Mouse (Mus musculus) urinary bladder, adult 2 months (tissue): ENCODE results near the gene Cdh3. TPM values are rescaled to one million over a fixed set of nuclear protein-coding genes. Genes with fewer than 3 reads are reported as not detected.
A peak's percentile ranks its signal among the peaks of the same experiment; 100 is the strongest.

Experiments used
- DNase-seq: peaks from one replicate; pipeline ENCODE4 v3.0.0; 2022; ENCODE audit warnings: low spot score
- polyA plus RNA-seq: library from polyadenylated mRNA; depleted of rRNA; stranded (reverse); fragments of >200 nt; gene quantifications from 2 replicates; pipeline ENCODE4 v1.2.3, GENCODE M21; 2012; rRNA removed

Gene Cdh3
- 4.4 and 5.5 TPM in 2 replicates for polyA plus RNA-seq

DNA sequence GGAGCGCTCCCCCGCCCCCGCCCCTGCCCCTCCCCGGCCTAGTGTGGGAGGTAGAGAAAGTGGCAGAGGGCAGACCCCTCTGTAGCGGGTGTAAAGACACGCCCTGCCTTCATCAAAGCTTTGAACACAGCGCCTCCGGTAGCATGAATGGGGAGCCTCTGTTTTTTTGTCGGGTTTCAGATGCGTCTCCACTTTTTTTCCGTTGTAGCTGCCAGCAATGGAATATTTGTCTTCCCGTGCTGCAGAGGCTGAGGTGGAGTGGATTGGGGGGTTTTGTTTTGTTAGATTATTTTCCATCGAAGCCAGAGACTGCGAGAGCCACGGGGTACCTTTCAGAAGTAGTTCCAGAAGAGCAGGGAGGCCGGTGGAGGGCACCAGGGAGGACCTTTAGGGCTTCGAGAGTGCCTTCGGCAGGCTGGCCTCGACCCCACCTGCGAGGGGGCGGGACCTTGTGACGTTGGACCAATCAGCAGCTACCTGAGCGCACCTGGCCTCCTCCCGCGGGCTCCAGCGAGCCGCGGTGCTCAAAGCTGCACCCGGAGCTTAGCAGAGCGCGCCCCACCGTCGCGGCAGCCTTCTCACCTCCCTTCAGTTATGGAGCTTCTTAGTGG is at the start of gene Cdh3:
Gene Cdh3, plus strand, starts transcription at position 527 of the 611 bp plus-strand sequence.
- DNase-seq, result peak; percentile 68

DNA sequence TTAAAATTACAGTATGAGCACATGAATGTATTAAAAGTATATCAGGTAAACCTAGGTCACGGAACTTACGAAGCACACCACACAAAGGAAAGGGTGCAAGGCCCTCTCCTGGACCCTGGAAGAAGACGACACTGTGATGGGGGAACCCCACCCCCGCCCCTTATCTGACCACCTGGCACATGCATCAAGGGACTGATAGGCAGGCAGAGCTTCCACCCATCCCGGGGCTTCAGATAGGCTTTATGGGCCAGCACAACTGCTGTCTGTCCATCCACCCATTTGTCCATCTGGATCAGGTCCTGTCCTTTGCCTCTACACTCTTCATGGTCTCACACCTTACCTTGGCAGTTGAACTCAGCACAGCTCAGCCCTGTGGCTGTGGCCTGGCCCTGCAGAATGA is 48.6 kb upstream of the Cdh3 start:
- DNase-seq, result no peak

DNA sequence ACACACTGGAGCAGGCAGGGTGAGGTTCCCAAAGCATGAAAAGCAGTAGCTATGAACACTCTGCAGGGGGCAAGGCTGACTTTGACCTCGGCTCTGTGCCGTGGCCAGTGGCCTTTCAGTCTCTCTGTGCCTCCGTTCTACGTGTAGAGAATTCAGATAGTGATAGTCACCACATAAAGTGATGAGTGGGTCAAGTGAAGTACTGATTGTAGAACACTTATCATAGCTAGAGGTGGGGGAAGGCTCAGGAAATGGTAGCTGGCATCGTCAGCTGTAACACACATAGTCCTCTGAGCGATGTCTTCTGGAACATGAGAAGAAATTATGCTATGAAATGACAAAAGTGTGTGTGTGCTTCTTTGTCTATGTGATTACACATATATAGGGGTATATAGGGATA is 46.9 kb upstream of the Cdh3 start:
- DNase-seq, result no peak

DNA sequence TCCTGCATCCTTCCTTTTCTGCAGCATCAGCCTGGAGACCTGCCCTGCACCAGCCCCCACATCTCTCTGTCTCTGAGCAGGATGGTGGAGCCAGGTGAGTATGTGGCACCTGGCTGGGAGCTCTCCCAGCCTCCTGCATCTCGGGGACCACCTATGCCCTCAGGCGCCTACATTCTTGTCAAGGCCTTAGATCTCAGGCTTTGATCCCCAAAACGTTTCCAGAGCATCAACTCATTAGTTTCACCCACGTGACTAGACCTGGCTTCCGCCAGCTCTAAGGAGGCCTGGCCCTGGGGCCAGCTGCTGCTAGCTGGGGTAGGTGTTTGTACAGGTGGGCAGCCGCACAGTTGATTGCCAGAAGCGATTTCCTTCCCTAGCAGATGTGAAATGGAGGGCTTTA is 41.2 kb upstream of the Cdh3 start:
- no peak for DNase-seq

DNA sequence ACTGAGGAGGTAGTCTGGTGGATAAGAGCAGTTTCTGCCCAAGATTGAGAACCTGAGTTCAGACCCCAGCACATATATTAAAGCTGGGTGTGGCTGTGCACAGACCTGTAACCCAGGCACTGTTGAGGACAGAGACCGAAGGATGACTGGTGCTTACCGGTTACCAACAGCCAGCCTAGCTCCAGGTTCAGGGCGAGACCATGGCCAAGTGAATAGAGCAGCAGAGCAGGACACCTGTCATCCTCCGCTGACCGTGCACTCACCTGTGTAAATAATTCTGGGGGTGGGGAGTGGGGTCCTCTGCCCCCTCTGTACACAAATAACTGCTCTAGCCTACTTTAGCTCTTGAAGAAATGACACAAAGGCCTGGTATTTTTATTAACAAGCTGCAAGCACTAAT is 36.7 kb upstream of the Cdh3 start:
- DNase-seq, result no peak

DNA sequence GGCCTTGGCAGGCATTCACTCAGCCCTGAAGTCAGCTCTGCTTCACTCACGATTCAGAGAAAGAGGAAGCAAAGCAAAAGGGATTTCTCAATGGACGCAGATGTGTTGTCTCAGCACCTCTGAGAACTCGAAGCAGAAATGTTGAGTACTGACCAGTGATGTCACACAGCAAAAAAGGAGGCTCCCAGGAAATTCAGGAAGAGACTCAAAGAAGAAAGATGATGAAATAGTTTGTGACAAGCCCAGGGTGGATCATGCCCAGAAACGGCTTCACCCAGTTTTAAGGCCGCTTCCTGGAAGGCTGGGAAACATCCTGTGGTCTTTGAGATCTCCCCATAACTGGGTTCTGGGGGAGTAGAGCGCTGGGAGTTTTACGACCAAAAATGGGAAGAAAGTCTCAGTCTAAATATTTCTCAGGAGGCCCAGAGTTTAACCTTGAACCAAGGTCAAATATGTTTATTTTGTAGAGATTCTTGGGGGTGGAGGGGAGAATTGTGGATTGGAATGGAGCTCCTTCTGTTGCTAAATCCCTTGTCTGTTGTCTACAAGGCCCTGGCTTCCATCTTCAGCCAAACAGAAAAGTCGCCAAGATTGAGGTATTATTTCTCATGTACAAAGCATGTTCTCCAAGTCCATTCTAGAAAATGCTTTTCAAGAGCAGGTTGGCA is 10.5 kb upstream of the Cdh3 start, which contains the start of gene 6030452D12Rik:
Gene 6030452D12Rik, plus strand, starts transcription at position 505 of the 668 bp plus-strand sequence.
- DNase-seq, result peak; percentile 8

DNA sequence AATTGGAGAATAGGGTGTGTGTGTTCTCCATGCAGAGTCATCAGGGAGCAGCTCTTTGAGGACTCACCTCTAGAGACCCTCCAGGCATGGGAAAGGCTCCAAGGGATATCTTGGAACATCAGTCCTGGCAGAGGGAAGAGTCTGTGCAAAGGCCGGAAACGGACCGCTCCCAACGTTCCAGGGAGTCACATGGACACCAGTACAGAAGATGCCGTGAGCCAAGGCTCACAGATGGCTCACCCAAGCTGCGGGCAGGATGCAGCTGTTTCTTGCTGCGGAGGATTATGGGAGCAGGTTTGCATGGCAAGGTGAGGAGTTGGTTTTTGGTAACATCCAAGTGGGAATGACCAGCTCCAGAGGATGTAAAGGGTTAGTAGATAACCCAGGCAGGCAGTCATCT is 6.5 kb upstream of the Cdh3 start:
- peak; percentile 17 for DNase-seq

DNA sequence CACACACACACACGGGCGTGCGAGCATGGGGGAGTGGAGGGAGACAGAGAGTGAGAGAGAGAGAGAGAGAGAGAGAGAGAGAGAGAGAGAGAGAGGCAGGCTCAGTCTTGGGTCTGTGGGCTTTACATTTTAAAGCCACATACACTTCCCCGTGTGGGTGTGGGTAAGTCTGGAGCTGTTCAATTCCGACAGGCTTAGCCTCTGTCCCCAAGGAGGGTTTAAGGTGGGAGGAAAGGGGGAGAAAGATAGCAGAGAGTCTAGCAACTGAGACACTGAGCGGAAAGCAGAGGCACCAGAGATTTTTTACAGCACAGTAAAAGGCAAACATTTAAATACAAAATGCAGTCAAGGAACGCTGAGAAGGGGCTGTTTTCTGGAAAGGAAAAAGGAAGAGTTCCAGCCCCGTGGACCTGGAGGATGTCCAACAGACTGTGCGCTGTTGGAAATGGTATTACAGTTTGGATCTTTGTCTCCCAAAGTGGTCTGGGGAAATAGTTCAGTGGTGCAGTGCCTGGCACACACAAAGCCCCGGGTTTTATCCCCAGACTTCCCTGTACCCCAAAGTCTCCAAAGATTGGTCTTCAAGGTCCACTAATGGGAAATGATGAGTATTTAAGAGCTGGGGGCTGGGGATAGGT is 5.2 kb upstream of the Cdh3 start:
- peak; percentile 8 for DNase-seq

DNA sequence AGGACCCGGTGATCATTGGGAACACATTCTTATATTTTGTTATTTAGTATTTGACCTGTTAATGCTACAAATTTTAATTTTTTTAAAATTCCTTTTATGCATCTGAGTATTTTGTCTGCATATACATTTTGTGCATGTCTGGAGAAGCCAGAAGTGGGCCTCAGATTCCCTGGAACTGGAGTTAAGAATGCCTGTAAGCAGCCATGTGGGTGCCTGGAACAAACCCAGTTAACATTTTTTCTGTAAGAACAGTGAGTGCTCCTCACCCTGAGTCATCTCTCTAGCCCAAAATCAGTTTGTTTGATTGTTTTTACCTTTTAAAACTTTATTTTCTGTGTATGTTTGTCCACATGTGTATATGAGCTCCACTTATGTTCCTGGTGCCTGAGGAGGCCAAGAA is 4.6 kb upstream of the Cdh3 start:
- DNase-seq, result no peak

DNA sequence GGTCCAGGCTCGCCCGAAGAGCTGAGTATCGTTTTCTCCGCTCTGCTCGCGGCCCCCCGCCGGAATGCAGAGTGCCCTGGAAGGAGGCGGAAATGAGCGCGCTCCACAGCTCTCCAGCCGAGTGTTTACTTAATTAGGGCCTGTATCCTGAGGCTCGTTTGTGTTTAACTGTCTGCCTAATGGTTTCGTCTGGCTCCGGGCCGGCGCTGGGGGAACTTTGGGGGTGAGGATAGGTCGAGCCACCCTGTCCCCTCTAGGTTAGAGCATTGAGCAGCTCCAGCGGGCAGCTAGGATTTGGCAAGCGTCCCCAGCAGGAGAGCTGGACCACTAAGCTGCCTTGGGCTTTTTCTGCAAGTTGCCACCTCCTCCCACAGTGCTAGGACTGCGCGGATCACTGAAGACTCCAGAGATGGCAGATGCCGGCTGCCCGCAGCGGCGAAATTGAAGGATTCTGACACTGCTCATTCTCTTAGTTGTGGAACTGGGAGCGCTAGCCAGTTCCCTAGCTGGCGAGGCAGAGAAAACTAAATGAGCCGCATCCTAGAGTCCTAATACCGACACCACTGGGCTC is 2.8 kb upstream of the Cdh3 start:
- peak; percentile 30 for DNase-seq

DNA sequence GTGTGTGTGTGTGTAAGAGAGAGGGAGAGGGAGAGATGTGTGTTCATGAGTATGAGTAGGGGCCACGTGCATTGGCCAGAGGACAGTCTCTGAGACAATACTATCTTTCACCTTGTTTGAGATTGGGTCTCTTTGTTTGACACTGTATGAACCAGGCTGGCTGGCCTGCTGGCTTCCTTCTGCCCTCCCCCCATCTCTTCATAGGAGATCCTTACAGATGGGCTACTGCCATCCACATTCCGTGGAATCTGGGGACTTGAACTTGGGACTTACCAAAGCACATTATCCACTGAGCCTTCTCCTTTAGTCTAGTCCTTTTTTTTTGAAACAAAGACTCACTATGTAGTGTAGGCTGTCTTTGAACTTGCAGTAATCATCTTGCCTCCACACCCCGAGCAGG is 2.2 kb upstream of the Cdh3 start:
- peak; percentile 6 for DNase-seq

DNA sequence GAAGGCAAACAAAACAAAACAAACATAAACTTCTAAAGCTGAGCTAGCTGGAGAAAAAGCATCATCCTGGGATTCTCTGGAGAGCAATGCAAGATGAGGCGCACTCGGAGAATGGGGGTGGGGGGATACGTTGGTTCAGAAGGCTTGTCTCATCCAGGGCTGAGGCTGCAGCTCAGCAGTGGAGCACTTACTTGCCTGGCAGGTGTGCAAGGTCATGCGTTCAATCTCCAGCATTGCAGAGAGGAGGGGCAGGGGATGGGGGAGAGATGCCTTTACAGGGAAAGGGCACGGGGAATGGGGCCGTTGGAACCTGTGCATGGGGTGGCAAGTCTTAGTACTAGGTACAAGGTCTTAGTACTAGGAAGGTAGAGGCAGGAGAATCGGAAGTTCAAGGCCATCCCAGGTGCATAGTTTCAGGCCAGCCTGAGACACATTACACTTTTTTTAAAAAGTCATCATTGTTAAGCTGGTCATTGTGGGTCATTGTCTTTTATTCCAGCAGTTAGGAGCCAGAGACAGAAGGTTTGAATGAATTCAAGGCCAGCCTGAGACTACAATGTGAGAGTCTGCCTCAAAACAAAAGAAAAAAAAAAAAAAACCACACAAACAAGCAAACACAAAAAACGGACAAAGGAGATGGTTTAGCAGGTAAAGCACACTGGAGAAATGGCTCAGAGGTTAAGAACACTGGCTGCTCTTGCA is 1.5 kb upstream of the Cdh3 start:
- no peak for DNase-seq

DNA sequence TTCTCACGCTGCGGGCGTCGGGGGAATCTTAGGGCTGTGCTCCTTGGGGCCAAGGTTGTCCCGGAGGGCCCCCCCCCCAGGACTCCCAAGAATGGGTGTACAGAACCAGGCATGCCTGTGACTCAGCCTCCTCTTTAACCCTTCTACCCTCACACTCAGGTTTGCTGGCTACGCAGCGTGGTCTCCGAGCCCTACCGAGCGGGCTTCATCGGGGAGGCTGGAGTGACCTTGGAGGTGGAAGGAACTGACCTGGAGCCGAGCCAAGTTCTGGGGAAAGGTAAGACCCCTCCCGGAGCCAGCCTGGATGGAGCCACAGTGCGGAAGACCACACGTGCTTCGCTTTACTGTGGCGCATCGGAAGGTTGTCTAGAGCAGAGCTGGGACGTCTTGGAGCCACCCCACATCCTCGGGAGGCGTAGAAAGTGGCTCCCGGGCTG is 392 bp downstream of the Cdh3 start:
- peak; percentile 33 for DNase-seq

DNA sequence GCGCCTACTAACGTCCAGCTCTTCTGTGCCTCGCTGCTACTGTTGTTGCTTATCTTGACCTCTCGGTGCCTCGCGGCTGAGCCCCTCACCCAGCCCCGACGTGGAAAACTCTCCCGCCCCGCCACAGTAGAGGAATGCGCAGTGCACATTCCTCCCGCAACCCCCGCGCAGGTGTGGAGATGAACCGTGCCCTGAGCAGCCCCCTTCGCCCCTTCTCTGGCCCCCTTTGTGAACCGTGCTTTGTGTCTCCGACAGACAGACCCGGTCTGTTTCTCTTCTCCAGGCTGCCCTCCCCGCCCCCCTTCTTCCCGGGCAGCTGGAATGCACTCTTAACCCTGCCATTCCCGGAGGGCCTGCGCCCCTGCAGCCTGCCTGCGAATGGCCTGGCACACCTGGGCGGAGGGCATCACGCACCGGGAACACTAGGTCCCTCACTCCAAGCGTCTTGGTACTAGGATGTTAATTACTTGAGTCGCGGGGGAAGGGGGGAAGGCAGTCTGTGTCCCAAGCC is 895 bp downstream of the Cdh3 start:
- DNase-seq, result peak; percentile 30

DNA sequence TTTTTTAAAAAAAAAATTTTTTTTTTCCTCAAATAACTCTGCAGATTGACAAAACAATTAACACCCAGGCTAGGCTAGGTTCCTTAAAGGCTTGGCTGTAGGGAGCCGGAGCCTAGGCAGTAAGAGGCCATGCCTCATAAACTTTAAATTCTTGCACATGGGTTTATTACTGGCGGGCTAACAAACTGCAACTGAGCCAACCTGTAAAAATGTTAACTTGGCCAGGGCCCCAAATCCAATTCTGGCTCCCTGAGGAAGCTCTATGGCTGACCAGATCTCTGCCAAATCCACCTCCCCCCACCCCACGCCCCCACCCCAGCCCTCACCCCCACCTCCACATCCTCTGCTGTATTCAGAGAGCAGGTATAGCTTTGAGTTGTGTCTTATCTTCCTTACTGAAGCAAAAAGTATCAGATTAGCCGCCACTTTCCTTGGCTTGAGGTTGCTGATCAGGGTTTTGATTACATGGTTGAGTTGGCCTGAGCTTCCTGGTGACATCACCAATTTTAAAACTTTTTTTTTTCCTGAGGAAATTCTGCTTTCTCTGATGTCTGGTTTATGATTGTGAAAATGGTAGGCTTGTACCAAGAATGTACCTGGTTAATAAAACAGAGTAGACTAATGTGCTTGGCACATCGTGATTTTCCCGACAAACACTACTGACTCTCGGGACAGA is 1.9 kb downstream of the Cdh3 start:
- DNase-seq, result peak; percentile 20

DNA sequence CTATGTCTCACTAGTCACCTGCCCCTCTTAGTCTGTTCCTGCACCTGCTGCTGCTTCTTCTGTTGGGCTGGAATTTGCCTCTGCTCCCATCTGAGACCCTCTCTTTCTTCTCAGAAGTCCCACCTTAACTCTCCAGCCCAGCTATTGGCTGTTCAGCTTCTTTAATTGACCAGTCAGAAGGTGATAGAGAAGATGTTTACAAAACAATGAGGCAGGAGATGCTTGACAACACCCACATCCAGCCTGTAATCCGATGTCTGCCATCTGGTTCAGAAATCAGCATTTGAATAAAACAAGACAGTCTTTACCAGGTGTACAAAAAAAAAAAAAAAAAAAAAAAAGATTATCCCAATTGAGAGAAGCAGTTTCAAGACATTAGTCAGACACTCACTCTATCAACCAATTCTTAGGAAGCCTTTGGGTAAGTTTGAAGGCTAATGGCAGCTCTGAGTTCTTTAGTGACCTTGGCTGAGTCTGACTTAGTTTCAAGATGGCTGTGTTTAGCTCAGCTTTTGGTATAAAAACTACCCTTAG is 5.3 kb downstream of the Cdh3 start:
- DNase-seq, result no peak

DNA sequence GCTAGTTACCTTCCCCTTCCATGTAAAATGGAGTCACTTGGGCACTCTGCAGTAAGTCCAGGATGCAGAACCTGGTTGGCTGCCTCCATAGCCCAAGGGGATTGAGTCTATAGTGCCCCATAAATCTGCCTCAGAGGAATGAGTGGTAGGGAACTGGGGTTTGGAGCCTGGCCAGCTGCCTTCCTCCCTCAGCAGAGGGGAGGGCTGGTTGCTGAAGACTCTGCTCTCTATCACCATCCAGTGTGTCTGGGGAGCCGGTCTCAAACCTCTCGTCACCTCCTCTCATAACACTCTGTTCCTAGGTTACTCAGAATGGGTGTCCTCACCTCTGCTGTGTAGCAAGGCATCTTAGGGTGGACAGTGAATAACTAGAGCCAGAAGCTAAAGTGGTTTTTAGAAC is 5.9 kb downstream of the Cdh3 start:
- DNase-seq, result no peak

DNA sequence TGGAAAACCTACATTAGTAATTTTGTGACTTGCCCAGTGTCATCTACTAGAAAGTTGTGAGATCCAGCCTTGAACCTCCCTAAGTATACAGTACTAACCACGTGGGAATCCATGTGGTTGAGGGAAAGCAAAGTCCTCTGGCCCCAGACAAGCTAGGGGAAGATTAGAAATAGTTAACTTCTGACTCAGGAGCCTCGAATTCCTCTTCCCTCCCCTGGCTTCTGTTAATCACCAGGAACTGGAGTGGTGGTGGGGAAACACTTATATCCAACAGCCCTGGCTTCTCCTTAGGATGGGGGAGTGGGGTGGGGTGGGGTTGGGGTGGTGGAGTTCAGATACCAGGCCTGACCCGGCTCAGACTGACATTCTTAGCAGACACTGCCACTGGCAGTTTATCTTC is 8.1 kb downstream of the Cdh3 start:
- no peak for DNase-seq

DNA sequence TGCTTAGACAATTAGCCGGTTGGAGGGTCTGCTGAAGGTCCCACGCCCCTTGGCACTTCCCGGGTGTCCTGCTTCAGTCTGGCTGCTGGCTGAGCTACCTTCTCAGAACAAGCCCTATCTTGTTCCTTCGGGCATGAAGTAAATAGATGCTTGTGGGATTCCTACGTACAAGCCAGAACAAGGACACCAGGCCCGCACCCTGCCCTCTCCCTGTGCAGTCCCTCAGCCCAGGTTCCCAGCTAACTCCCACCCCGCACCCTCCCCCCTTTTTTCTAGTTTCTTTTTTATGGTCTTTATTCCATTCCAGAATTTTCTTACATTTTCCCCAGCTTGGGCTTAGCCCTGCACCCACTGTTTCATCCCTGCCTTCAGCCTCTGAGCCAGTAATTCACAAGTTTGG is 9.9 kb downstream of the Cdh3 start:
- no peak for DNase-seq

DNA sequence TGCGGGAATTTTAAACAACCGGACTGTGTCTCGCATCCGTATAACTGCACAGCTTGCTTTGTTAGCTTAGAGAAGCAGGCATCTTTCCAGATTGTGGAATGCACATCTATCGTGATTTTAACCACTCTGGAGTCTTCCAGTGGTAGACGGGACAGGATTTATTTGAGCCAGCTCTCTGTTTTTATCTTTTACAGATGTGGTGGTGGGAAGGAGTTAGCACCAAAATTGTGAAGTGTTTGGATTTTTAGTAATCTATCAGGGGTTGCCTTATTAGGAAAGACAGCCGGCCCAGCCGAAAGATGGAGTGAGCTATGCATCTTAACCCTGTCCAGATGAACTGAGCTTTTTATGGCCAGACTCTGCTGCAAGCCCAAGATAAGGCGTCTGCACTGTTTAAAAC is 11.2 kb downstream of the Cdh3 start:
- DNase-seq, result no peak

DNA sequence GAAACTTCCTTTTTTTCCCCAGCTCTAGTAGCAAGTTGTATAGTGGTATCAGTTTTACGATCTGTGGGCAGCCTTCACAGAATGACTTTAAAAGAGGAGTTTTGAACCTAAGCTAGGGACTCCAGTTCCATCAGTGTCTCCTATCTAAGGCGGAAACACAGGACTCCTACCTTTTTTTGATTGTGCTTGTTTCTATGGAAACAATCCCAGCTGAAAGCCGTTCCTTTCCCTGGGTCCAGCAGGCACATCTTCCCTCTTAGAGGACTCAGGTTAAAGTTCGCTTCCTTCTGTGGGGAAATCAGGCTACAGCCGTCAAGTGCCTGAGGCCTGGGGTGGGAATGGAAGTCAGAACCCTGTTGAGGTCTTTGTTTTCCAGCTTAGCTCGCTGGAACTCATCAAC is 16.0 kb downstream of the Cdh3 start:
- DNase-seq, result no peak
